Mouse (Mus musculus): ENCODE results near the gene Cacna1e. TPM values are rescaled to one million over a fixed set of nuclear protein-coding genes. Genes with fewer than 3 reads are reported as not detected.

Cacna1e gene
- polyA plus RNA-seq, 2 experiments from 2014 or later, result 0.04 to 0.19 TPM

DNA sequence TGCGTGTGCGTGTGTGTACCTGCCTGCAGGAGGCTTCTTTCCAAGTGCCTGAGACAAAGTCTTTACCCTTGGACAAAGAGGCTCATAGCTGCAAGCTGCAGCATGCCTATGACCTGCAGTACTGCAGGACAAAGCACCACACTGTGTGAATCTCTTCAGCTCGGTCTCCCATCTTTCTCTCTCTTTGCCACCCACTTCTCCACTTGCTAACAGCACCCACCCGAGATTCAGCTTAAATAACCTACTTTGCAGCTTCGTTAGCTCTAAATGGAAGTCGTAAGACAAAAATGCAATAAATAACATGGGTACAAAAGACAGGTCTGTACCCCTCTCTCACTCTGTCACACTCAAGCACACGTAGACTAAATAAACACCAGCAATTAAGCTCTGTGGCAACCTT lies 268.5 kb downstream of the Cacna1e start:
- no peak for ATAC-seq

- ATAC-seq, result no peak
Measured at GRCm38 (mm10) chr1:154608516-154608915, 275.8 kb downstream of the Cacna1e start.

GRCm38 (mm10) chr1:154607406-154607805 lies 276.9 kb downstream of the Cacna1e start:
- no peak for ATAC-seq

- no peak for ATAC-seq
Measured at GRCm38 (mm10) chr1:154605601-154606000, 278.7 kb downstream of the Cacna1e start.

DNA sequence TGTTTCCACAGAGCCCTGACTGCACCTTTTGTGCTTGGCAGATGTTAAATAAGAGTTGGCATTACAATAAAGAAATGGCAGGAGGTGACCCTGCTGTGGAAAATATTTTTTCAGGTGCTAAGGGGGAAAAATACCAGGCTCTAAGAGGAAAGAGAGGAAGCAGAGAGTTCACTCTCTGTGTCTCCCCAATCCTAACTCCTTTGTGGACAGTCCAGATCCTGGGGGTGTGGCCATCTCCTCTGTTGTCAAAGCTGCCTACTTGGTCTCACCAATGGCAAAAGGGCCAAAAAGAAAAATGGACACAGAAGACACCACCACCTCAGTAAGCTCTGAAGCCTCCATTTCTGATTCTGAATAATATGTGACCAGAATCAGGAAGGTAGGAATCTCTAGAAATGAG lies 280.5 kb downstream of the Cacna1e start:
- ATAC-seq, result no peak

- no peak for ATAC-seq
Measured at GRCm38 (mm10) chr1:154602531-154602930, 281.8 kb downstream of the Cacna1e start.

DNA sequence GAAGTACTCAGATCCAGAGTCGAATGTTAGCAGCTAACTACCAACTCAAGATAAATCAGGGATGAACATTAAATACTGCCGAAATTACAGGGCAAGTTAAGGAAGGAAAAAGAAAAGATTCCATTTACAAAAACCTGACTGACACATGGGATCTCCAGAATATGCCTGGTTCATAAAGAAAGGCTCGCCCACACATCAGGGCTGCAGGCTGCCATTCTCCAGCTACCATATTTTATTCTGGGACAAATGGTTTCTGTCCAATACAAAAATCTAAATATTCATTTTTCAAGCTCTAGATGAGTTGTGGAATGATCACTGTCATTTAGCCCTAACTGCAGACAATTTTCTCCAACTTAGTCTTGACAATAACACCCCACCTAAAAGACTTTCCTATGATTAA lies 301.8 kb downstream of the Cacna1e start:
- ATAC-seq, result no peak

DNA sequence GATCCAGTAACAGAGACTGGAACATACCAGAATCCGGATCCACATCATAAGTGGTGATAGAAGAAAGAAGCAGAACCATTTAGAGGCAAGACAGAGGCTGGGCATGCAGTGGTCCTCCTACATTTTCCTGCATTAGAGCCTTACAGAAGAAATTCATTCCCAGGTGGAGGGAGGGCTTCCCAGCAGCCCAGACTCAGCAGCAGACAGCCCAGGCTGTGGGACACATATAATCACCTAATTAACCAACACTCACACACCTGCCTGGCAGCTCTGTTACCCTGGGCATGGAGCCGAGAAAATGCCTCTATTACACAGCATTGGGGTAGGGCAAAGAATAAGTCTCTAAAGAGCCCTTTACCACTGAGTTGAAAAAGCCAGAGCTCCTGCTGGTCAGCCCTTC lies 304.4 kb downstream of the Cacna1e start:
- ATAC-seq, result no peak

DNA sequence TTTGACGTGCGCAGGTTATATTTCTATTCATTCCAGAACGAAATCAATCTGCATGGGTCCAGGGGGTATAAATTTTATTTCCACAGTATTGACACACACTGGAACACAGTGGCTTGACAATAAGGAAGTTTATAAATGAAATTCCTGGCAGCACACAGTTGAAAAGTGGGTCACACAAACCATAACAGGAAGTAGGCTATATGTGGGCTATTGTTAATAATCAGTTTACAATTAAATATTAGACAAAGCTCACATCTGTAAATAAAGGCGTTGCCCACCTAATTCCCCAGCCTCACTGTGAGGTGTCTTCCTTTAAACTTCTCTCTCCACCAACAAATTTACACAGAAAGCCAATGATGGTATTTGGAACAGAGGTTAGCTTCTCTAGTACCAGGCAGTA lies 305.6 kb downstream of the Cacna1e start:
- no peak for ATAC-seq

- no peak for ATAC-seq
Measured at GRCm38 (mm10) chr1:154576418-154576817, 307.9 kb downstream of the Cacna1e start.

DNA sequence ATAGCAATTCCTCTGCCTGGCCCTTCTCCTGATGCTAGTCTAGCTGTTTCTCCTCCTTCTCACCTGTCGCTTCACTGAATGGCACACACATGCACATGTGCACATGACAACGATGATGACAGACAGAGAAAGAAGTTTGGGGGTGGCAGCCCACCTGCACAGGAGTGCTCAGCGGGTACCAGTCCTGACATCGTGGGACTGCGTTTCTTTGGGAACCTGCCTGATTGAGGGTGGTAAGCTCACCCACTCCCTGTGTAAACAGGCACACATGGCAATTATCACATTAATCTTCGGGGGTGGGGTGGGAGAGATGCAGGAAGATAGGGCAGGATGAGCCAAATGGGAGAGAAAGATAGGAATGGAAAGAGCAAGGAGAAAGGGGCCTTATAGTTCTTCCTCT lies 318.3 kb downstream of the Cacna1e start:
- ATAC-seq, result no peak

- ATAC-seq, result no peak
Measured at GRCm38 (mm10) chr1:154555811-154556210, 328.5 kb downstream of the Cacna1e start.

- ATAC-seq, result no peak
Measured at GRCm38 (mm10) chr1:154553132-154553531, 331.2 kb downstream of the Cacna1e start.

- no peak for ATAC-seq
Measured at GRCm38 (mm10) chr1:154537445-154537844, 346.9 kb downstream of the Cacna1e start.

DNA sequence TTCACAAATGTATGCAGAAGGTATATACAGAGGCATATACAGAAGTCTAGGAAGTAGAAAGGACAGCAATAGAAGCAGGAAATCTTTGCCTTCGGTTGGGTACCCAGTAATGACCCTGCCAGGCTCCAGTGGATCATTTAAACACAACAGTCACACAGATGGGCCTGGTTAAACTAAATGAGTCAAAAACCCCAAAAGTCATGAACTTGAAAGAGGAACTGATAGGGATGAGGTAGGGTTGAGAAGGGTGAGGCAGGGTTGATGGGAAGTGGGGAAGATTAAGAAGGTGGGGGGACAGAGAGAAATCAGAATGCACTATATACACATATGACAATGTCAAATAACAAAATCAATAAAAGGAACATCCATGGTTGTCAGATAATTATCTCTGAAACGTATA lies 347.5 kb downstream of the Cacna1e start:
- ATAC-seq, result no peak

GRCm38 (mm10) chr1:154532987-154533940 lies 351.0 kb downstream of the Cacna1e start:
- no peak for ATAC-seq

GRCm38 (mm10) chr1:154529666-154530065 lies 354.6 kb downstream of the Cacna1e start:
- ATAC-seq, result no peak

- no peak for ATAC-seq
Measured at GRCm38 (mm10) chr1:154528803-154529202, 355.5 kb downstream of the Cacna1e start.

DNA sequence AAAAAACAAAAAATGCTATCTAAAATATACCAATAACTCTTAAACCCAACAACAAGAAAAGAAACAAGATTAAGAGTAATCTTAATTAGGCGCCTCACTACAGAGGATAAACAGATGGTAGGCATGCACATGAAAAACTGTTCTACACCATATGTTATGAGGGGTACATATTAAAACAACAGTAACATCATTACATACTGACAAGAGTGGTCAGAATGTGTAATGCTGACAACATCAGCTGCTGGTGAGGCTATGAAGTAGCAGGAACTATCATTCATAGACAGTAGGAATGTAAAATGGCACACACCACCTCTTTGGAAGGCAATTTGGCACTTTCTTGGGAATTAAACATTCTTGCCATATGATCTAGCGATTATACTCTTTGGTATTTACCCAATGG lies 363.6 kb downstream of the Cacna1e start:
- ATAC-seq, result no peak

DNA sequence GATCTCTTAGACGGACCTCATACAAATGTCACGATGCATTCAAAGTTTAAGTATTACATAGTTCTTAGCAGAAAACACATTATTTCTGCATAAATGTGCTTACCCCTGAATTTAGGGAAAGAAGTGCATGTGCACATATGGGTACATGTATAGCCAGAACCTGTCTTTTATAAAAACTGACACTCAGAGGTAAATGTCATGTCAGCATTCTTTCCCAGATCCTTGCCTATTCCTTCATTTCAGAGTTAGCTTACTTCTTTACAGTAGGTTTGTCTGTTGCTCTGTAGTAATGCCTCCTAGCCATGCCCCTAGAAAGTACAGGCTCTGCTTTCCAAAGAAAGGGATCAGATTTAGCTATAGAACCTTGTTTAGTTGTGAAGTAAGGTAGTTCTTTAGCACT lies 369.0 kb downstream of the Cacna1e start:
- no peak for ATAC-seq

DNA sequence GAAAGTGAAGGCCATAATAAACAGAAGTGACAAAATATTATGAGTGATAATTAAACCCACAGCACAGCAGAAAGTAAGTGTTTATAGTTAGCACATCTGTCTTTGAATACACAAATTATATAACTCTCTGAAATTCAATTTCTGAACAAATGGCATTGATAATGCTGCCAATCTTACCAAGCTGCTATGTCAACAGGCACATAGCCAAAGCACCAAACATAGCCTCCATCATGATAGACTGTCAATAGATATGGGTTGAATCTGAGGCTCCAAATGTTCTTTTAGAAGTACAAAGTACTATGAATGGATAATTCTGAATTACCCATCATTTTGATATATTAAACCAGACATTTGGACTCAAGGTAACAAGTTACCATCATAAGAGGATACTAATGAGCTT lies 372.6 kb downstream of the Cacna1e start:
- no peak for ATAC-seq

- no peak for ATAC-seq
Measured at GRCm38 (mm10) chr1:154504005-154504404, 380.3 kb downstream of the Cacna1e start.

- no peak for ATAC-seq
Measured at GRCm38 (mm10) chr1:154500869-154501268, 383.4 kb downstream of the Cacna1e start.

DNA sequence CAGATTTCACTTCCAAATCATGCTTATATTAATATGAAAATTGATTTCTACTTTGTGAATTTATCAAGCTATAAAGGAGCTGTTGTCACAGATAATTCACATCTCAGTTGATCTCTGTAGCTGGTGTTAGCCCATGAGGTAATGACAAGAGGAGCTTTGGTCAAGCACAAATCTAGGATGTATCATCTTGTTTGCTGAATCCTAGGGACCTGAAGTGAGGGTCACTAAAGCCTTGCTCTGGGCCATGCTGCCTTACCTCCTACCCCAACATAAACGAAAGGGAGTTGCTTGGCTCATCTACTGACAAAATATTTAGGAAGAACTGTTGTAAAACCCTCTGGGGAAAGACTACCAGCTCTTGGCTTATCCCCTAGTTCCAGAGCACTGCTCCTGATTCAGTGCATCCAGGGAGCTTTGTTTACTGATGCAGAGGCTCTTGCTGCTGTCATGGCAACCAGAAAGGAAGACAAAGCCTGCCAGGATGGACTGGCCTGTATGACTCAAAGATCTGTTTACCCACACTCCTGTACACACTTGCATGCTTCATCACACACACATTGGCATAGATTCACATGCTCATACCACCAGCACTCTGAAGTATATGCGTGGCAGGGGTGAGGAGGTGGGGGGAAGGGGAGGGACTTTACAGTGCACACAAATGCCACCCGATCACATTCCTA lies 384.0 kb downstream of the Cacna1e start:
- no peak for ATAC-seq

All from activated CD4-positive, CD25-positive, alpha-beta regulatory T cell, adult 4 months (primary cell).